Mouse (Mus musculus) heart, embryonic 10.5 days (tissue): ENCODE results near the gene Arhgap44. TPM values are rescaled to one million over a fixed set of nuclear protein-coding genes. Genes with fewer than 3 reads are reported as not detected.

Experiments used
- DNase-seq: peaks from one replicate; pipeline ENCODE4 v3.0.0-alpha.2; 2017; ENCODE audit warnings: low spot score
- H3K27ac ChIP-seq: fragments of 300-500 bp; sonication (generic); 2 replicates; pipeline ENCODE4 v1.5.1; 2016; ENCODE audit warnings: mild to moderate bottlenecking
- H3K27me3 ChIP-seq: fragments of 300-500 bp; sonication (generic); 2 replicates; pipeline ENCODE4 v1.6.1; 2016; ENCODE audit warnings: mild to moderate bottlenecking; ENCODE audit not compliant: poor library complexity, insufficient read depth, severe bottlenecking
- H3K36me3 ChIP-seq: fragments of 300-500 bp; sonication (generic); 2 replicates; pipeline ENCODE4 v1.6.1; 2016; ENCODE audit warnings: mild to moderate bottlenecking, moderate library complexity
- H3K4me1 ChIP-seq: fragments of 300-500 bp; sonication (generic); 2 replicates; pipeline ENCODE4 v1.6.1; 2016; ENCODE audit warnings: mild to moderate bottlenecking
- H3K4me3 ChIP-seq: fragments of 300-500 bp; sonication (generic); 2 replicates; pipeline ENCODE4 v1.5.1; 2016; ENCODE audit warnings: mild to moderate bottlenecking, moderate library complexity
- H3K9me3 ChIP-seq: fragments of 300-500 bp; sonication (generic); 2 replicates; pipeline ENCODE4 v1.6.1; 2016; ENCODE audit warnings: mild to moderate bottlenecking, moderate library complexity
- WGBS: fragments of 180-500 bp; shearing (Covaris S2); methylation state at CpG from one replicate; pipeline ENCODE4 v1.1.7; 2016; 5-methylcytosine and 5-hydroxymethylcytosine counted together
- polyA plus RNA-seq: library from polyadenylated mRNA; unstranded; fragments of >200 nt; fragmentation: Nextera tagmentation; extraction: Ambion mirVana; gene quantifications from 2 replicates; pipeline ENCODE4 v1.2.1, GENCODE M21; 2016

Gene Arhgap44
- polyA plus RNA-seq, 1 experiment from 2014 or later = 8.4 TPM

GRCm38 (mm10) chr11:65055596-65055995 lies 107.2 kb downstream of the Arhgap44 start:
- Histone ChIP-seq H3K4me3 (0 out of 2 replicates have a peak overlapping the region, but pooled peaks have one; percentile 9), H3K36me3 (no peaks in the 10 kb centered on the region), H3K9me3 (no peaks in the 10 kb centered on the region), H3K27ac (peak overlapping the region; percentile 36; the same call in 1 of the 2 replicates), H3K4me1 (peaks cover 40% of the 10 kb centered on the region), H3K27me3 (no peaks in the 10 kb centered on the region)
- DNase-seq = peak; percentile 85
- WGBS = 17% methylated on average over 7 of the region's 7 CpGs

- peak; percentile 58 for DNase-seq
Observed at GRCm38 (mm10) chr11:65054216-65054615, 108.5 kb downstream of the Arhgap44 start.

GRCm38 (mm10) chr11:65050819-65051218 lies 111.9 kb downstream of the Arhgap44 start:
- 94% methylated on average over 5 of the region's 5 CpGs for WGBS

More at GRCm38 (mm10) chr11:65054216-65054615, 108.5 kb downstream of the Arhgap44 start:
- Histone ChIP-seq H3K4me1 (peaks cover 40% of the 10 kb centered on the region), H3K9me3 (no peaks in the 10 kb centered on the region), H3K36me3 (peaks cover under 1% of the 10 kb centered on the region; the same call in 1 of the 2 replicates), H3K27ac (no peak overlapping the region), H3K27me3 (no peaks in the 10 kb centered on the region), H3K4me3 (no peak overlapping the region)
- 74% methylated on average over 5 of the region's 5 CpGs for WGBS

GRCm38 (mm10) chr11:65049090-65049489 lies 113.7 kb downstream of the Arhgap44 start:
- no peak overlapping the region for H3K4me3 ChIP-seq
- H3K9me3 ChIP-seq = no peaks in the 10 kb centered on the region
- no peaks in the 10 kb centered on the region for H3K4me1 ChIP-seq
- 83% methylated on average over 7 of the region's 7 CpGs for WGBS
- H3K36me3 ChIP-seq = peaks cover 10% of the 10 kb centered on the region; the same call in 1 of the 2 replicates
- DNase-seq = no peak
- no peaks in the 10 kb centered on the region for H3K27me3 ChIP-seq
- H3K27ac ChIP-seq = no peak overlapping the region

More at GRCm38 (mm10) chr11:65050819-65051218, 111.9 kb downstream of the Arhgap44 start:
- Histone ChIP-seq H3K27me3 (no peaks in the 10 kb centered on the region), H3K27ac (no peak overlapping the region), H3K4me3 (no peak overlapping the region), H3K4me1 (peaks cover 9% of the 10 kb centered on the region), H3K9me3 (no peaks in the 10 kb centered on the region), H3K36me3 (peaks cover 10% of the 10 kb centered on the region; the same call in 1 of the 2 replicates)
- DNase-seq = no peak

GRCm38 (mm10) chr11:65040556-65040955 lies 122.2 kb downstream of the Arhgap44 start:
- no peak for DNase-seq
- no peak overlapping the region for H3K27ac ChIP-seq
- H3K4me3 ChIP-seq = no peak overlapping the region
- H3K4me1 ChIP-seq = peaks cover 5% of the 10 kb centered on the region
- 0 out of 2 replicates have a peak, but pooled peaks cover 6% of the 10 kb centered on the region for H3K36me3 ChIP-seq
- no peaks in the 10 kb centered on the region for H3K27me3 ChIP-seq
- H3K9me3 ChIP-seq = no peaks in the 10 kb centered on the region
- 86% methylated on average over 6 of the region's 6 CpGs for whole genome bisulfite sequencing

- no peak for DNase-seq
- Histone ChIP-seq H3K27me3 (no peaks in the 10 kb centered on the region), H3K9me3 (no peaks in the 10 kb centered on the region), H3K36me3 (peaks cover 11% of the 10 kb centered on the region; the same call in 1 of the 2 replicates), H3K27ac (no peak overlapping the region), H3K4me1 (peaks cover 5% of the 10 kb centered on the region), H3K4me3 (no peak overlapping the region)
- 74% methylated on average over 12 of the region's 12 CpGs for WGBS
Observed at GRCm38 (mm10) chr11:65039517-65040095, 123.2 kb downstream of the Arhgap44 start.

GRCm38 (mm10) chr11:65038996-65039395 lies 123.8 kb downstream of the Arhgap44 start:
- no peak for DNase-seq
- Histone ChIP-seq H3K27me3 (no peaks in the 10 kb centered on the region), H3K4me3 (no peak overlapping the region), H3K27ac (no peak overlapping the region), H3K36me3 (peaks cover 11% of the 10 kb centered on the region; the same call in 1 of the 2 replicates), H3K9me3 (no peaks in the 10 kb centered on the region), H3K4me1 (peaks cover 5% of the 10 kb centered on the region)
- WGBS = 40% methylated on average over 2 of the region's 2 CpGs

- Histone ChIP-seq H3K9me3 (no peaks in the 10 kb centered on the region), H3K4me3 (no peak overlapping the region), H3K27me3 (no peaks in the 10 kb centered on the region), H3K4me1 (0 out of 2 replicates have a peak, but pooled peaks cover 7% of the 10 kb centered on the region), H3K27ac (no peak overlapping the region), H3K36me3 (peaks cover 15% of the 10 kb centered on the region; the same call in 1 of the 2 replicates)
- 87% methylated on average over 7 of the region's 7 CpGs for WGBS
- DNase-seq = no peak
Observed at GRCm38 (mm10) chr11:65032221-65032620, 130.5 kb downstream of the Arhgap44 start.

- no peaks in the 10 kb centered on the region for H3K27me3 ChIP-seq
- DNase-seq = no peak
- H3K27ac ChIP-seq = no peak overlapping the region
- peaks cover 18% of the 10 kb centered on the region for H3K4me1 ChIP-seq
- no peaks in the 10 kb centered on the region for H3K9me3 ChIP-seq
- 89% methylated on average over 1 of the region's 1 CpGs for WGBS
- peaks cover 15% of the 10 kb centered on the region; the same call in 1 of the 2 replicates for H3K36me3 ChIP-seq
- H3K4me3 ChIP-seq = no peak overlapping the region
Observed at GRCm38 (mm10) chr11:65030201-65030600, 132.6 kb downstream of the Arhgap44 start.

- no peak overlapping the region for H3K4me3 ChIP-seq
- H3K27ac ChIP-seq = no peak overlapping the region
- DNase-seq = no peak
- peaks cover 18% of the 10 kb centered on the region for H3K4me1 ChIP-seq
- peaks cover 20% of the 10 kb centered on the region; the same call in 1 of the 2 replicates for H3K36me3 ChIP-seq
- no peaks in the 10 kb centered on the region for H3K9me3 ChIP-seq
- H3K27me3 ChIP-seq = no peaks in the 10 kb centered on the region
- WGBS = 79% methylated on average over 5 of the region's 5 CpGs
Observed at GRCm38 (mm10) chr11:65028049-65028448, 134.7 kb downstream of the Arhgap44 start.

- Histone ChIP-seq H3K9me3 (no peaks in the 10 kb centered on the region), H3K4me3 (no peak overlapping the region), H3K4me1 (peaks cover 10% of the 10 kb centered on the region), H3K36me3 (peaks cover 31% of the 10 kb centered on the region; the same call in 1 of the 2 replicates), H3K27ac (no peak overlapping the region), H3K27me3 (no peaks in the 10 kb centered on the region)
- DNase-seq = no peak
- WGBS = 86% methylated on average over 11 of the region's 11 CpGs
Observed at GRCm38 (mm10) chr11:65022771-65023170, 140.0 kb downstream of the Arhgap44 start.

GRCm38 (mm10) chr11:65020744-65021143 lies 142.0 kb downstream of the Arhgap44 start:
- Histone ChIP-seq H3K9me3 (no peaks in the 10 kb centered on the region), H3K27ac (no peak overlapping the region), H3K27me3 (no peaks in the 10 kb centered on the region), H3K4me1 (no peaks in the 10 kb centered on the region), H3K36me3 (peaks cover 31% of the 10 kb centered on the region; the same call in 1 of the 2 replicates), H3K4me3 (no peak overlapping the region)
- no peak for DNase-seq
- WGBS = 91% methylated on average over 4 of the region's 4 CpGs

GRCm38 (mm10) chr11:65016754-65017153 lies 146.0 kb downstream of the Arhgap44 start:
- WGBS = 86% methylated on average over 1 of the region's 1 CpGs
- Histone ChIP-seq H3K27ac (no peak overlapping the region), H3K27me3 (no peaks in the 10 kb centered on the region), H3K36me3 (peaks cover 14% of the 10 kb centered on the region; the same call in 1 of the 2 replicates), H3K4me1 (peaks cover 20% of the 10 kb centered on the region), H3K9me3 (no peaks in the 10 kb centered on the region), H3K4me3 (no peak overlapping the region)
- DNase-seq = no peak
